Mouse (Mus musculus): ENCODE data around the gene Trpm5. TPM values are rescaled to one million over a fixed set of nuclear protein-coding genes. Genes with fewer than 3 reads are reported as not detected.

Gene Trpm5
- not detected in 2 replicates for total RNA-seq (2014; fragmentation: Nextera tagmentation)
- not detected in 2 replicates for total RNA-seq (2017)

DNA sequence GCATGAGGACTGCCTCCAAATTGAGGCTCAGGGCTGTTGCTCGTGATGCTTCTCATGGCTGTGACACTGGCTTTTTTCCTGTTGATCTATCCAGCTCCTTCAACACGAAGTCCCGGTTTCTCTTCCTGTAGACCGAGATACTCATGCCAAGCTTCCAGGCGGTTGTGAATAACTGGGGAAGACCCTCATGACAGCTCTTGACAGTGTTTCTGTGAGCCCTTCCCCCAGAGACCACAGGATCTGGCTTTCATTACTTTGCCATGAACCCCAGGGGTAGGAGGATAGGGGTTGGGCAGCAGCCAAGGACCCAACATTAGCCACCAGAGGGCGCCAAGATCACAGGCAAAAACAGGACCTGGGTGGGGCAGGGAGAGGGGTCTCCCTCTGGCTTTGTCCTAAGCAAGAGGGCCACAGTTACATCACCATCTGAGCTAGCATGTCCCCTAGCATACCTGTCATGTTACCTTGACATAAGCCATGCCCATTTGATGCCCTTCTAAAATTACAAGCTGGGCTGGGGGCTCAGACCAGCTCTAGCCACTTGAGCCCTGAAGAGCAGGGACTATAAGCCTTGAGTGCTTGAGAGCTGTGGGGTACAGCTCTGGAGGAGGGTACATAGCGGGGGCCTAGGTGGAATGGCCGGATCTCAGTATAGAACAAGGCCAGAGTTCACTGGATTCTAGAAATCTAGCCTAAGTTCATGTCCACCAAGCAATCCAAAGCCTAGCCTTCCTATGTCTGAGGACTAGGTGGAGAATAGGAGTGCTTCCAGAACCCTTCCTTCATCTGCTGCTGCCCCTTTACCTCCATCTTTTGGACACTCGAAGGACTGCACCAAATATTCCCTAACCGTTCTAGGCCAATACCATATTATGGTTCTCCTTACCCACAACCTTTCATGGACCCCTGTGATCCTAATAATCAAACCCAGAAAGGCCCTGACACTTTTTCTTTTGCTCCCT, at the start of gene Trpm5:
Gene Trpm5 (minus strand): TSS at position 51 of the 962 bp plus-strand sequence.
- ATAC-seq (replicated peaks; ENCODE audit: poor library complexity, severe bottlenecking), result peak; percentile 57; the same call in 1 of the 2 replicates

GRCm38 (mm10) chr7:143142680-143143079, 48.2 kb upstream of the Trpm5 start:
- ATAC-seq (replicated peaks; ENCODE audit: poor library complexity, severe bottlenecking), result no peak

DNA sequence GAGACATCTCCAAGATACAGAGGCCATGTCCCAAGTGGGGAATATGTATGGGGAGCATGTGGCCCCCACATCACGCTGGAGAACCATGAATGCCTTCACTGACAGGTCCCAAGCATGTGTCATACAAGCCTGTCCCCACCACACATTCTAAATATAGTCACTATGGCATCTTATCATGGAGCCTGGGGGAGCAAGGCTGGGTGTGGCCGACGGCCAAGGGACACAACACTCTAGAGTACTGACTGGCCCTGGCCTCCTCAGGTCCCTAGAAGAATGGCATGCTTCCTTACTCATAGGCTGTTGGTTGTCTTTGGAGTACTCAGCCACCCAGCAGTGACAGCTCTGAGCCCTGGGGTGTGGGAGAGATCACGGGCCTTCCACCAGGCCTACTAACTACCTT, 45.5 kb upstream of the Trpm5 start:
- ATAC-seq (replicated peaks; ENCODE audit: poor library complexity, severe bottlenecking), result no peak

- peak; percentile 68 for ATAC-seq (replicated peaks; ENCODE audit: poor library complexity, severe bottlenecking)
Measured at GRCm38 (mm10) chr7:143138789-143139188, 44.3 kb upstream of the Trpm5 start.

- no peak for ATAC-seq (replicated peaks; ENCODE audit: poor library complexity, severe bottlenecking)
Measured at GRCm38 (mm10) chr7:143136561-143136960, 42.1 kb upstream of the Trpm5 start.

DNA sequence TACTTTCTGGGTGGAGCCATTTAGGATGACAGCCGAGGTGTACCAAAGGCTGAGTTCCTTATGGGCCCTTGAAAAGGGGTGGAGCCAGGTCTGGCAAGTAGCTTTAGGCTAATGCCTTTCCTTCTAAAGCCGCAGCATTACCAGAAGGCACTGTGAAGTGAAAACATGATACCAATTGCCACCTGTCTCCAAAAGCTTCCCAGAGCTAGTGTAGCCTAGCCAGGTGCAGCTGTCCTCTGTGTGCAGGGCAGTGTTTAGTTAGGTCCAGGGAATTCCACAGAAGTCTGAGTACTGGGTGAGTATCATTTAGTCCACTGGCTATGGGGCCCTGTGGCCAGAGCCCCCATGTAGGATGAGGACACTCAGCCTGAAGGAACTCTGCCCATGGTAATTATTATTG, 41.7 kb upstream of the Trpm5 start:
- no peak for ATAC-seq (replicated peaks; ENCODE audit: poor library complexity, severe bottlenecking)

GRCm38 (mm10) chr7:143132815-143133214, 38.4 kb upstream of the Trpm5 start:
- peak; percentile 95 for ATAC-seq (replicated peaks; ENCODE audit: poor library complexity, severe bottlenecking)

GRCm38 (mm10) chr7:143124902-143125301, 30.5 kb upstream of the Trpm5 start:
- no peak for ATAC-seq (replicated peaks; ENCODE audit: poor library complexity, severe bottlenecking)

GRCm38 (mm10) chr7:143123876-143124669, 29.6 kb upstream of the Trpm5 start:
- ATAC-seq (replicated peaks; ENCODE audit: poor library complexity, severe bottlenecking), result no peak

GRCm38 (mm10) chr7:143122191-143122590, 27.7 kb upstream of the Trpm5 start:
- no peak for ATAC-seq (replicated peaks; ENCODE audit: poor library complexity, severe bottlenecking)

GRCm38 (mm10) chr7:143119826-143120225, 25.4 kb upstream of the Trpm5 start:
- ATAC-seq (replicated peaks; ENCODE audit: poor library complexity, severe bottlenecking), result peak; percentile 17; the same call in 1 of the 2 replicates

GRCm38 (mm10) chr7:143119407-143119806, 25.0 kb upstream of the Trpm5 start:
- ATAC-seq (replicated peaks; ENCODE audit: poor library complexity, severe bottlenecking), result peak; percentile 78

GRCm38 (mm10) chr7:143116521-143116920, 22.1 kb upstream of the Trpm5 start:
- no peak for ATAC-seq (replicated peaks; ENCODE audit: poor library complexity, severe bottlenecking)

DNA sequence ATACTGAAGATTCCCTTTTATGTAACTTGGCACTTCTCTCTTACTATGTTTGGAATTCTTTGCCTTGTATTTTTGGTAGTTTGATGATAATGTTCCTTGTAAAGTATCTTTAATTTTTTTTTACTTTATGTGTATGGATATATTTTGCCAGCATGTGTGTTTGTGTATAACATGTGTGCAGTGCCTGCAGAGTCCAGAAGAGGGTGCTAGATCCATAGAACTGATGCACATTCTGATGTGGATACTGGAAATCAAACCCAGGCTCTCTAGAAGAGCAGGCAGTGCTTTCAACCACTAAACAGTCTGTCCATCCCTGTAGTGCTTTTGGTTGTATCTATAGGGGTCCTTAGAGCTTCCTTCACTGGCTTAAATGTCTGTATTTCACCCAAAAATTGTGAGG, 20.3 kb upstream of the Trpm5 start:
- no peak for ATAC-seq (replicated peaks; ENCODE audit: poor library complexity, severe bottlenecking)

GRCm38 (mm10) chr7:143112395-143112794, 18.0 kb upstream of the Trpm5 start:
- ATAC-seq (replicated peaks; ENCODE audit: poor library complexity, severe bottlenecking), result no peak

DNA sequence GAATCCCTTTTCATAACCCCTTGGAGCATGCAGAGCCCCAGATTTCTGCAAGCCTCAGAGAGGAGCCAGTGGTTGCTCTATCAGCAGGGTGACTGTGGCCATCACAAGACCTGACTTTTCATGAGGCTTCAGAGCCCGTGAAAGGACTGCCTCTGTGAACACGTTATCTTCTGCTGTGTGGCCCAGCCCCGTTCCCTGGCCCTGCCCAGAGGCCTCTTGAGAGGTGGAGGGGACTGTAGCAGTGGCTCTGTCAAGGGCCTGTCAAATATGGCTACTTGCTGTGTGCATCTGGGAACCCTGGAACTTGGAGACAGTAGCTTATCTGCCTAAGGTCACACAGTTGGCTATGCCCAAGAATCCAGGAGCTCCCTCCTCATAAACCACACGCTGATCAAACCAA, 17.3 kb upstream of the Trpm5 start:
- ATAC-seq (replicated peaks; ENCODE audit: poor library complexity, severe bottlenecking), result no peak

DNA sequence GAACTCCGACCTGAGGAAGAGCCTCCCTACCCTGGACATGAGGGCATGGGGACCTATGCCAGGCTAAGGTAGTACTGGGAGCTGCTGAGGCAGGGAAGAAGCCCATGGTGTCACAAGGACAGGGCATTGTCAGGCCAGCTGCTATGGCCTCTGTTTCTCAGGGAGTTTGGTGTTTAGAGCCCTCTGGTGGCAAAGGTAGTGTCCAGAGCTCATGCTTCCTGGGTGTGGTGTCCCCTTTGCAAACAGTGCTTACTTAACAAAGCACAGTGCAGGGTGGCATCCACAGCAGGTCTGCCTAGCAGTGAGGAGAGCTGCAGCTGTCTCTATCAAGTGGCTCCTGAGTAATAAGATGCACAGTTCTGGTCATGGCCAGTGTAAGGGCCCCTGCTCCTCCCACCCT, 16.4 kb upstream of the Trpm5 start:
- ATAC-seq (replicated peaks; ENCODE audit: poor library complexity, severe bottlenecking), result no peak

- ATAC-seq (replicated peaks; ENCODE audit: poor library complexity, severe bottlenecking), result no peak
Measured at GRCm38 (mm10) chr7:143109696-143110095, 15.3 kb upstream of the Trpm5 start.

- no peak for ATAC-seq (replicated peaks; ENCODE audit: poor library complexity, severe bottlenecking)
Measured at GRCm38 (mm10) chr7:143108996-143109660, 14.7 kb upstream of the Trpm5 start.

- no peak for ATAC-seq (replicated peaks; ENCODE audit: poor library complexity, severe bottlenecking)
Measured at GRCm38 (mm10) chr7:143108200-143108599, 13.8 kb upstream of the Trpm5 start.
